Mouse (Mus musculus) layer of hippocampus, adult 2 months (tissue): Measurements from ENCODE around the gene Pank3. TPM values are rescaled to one million over a fixed set of nuclear protein-coding genes. Genes with fewer than 3 reads are reported as not detected.
"Not testable (repeated sequence)": the region's sequence is repeated elsewhere in the genome, so short reads cannot be mapped to it uniquely, and the experiment has no call there.

Source experiments
- DNase-seq, 2 experiments: peaks; one replicate each; pipeline ENCODE4 v3.0.0; 2022; ENCODE audit warnings: low spot score in 2 of 2
- H3K27ac ChIP-seq: fragments of 200-600 bp; 2 replicates; pipeline ENCODE4 v1.8.1; 2022
- H3K4me3 ChIP-seq: fragments of 200-600 bp; 2 replicates; pipeline ENCODE4 v1.8.1; 2022; ENCODE audit warnings: mild to moderate bottlenecking
- CTCF ChIP-seq: fragments of 200-600 bp; conservative IDR thresholded peaks from 2 replicates; pipeline ENCODE4 v1.8.1; 2022; ENCODE audit warnings: antibody characterized with exemption, mild to moderate bottlenecking, moderate library complexity
- total RNA-seq, 2 experiments: library from RNA; stranded (reverse); gene quantifications; 2 replicates each; pipeline ENCODE4 v1.2.3; 2021

Gene Pank3
- total RNA-seq, 2 experiments from 2014 or later: 35.6 to 38.0 TPM

DNA sequence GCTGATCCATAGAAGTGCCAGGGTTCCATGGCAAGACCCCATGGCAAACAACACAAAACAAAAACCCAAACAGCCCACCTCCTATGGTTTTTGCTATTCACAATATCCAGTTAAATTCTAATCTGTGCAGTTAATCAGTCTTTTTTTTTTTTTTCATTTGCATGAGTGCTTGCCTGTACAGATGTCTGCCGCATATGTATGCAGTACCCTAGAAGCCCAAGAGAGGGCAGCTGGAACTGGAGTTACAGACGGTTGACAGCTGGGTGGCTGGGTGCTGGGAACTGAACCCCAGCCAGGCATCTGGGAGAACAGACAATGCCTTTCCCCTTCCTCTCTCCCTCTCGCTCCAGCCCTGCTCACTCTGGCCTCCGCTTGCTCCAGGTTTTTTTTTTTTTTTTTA is 15.3 kb downstream of the Pank3 start:
- peak; percentile 37 for TF ChIP-seq CTCF
- no peak for DNase-seq
- H3K27ac ChIP-seq: no peak overlapping the region
- H3K4me3 ChIP-seq: no peak overlapping the region

DNA sequence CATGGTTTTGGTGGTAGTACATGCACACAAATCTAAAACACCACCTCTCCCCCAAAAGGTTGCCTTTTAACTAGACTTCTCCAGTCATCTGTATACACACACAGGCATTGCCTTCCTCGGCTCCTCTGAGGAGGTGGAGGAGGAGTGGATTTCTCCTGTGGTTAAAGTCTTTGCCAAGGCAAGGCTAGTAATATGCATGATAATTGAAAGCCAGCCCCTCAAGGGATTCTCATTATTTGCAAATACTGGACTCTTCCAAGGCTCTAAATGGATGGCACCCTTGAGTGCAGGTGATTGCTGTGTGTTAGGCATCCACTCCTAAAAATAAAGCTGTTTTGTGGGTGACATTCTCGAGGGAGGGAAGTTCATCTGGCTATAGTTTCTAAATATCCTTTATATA is 19.2 kb downstream of the Pank3 start:
- no peak for TF ChIP-seq CTCF
- no peak for DNase-seq
- Histone ChIP-seq H3K4me3 (no peak overlapping the region), H3K27ac (no peak overlapping the region)

DNA sequence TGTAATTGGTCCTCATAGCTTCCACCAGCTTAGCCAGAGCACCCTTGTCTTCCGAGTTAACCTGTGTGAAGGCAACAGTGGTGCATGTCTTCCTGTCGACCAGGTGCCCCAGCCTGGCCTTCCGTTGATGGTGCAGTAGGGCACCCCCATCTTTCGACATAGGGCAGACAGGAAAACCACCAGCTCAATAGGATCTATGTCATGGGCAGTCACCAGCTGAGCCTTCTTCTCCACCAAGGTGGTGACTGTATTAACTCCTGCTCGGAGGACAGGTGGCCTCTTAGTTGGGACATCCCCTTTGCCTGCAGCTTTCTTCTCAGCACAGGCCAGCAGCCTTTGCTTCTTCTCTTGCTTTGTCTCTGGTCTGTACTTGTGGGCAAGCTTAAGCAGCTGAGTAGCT is 23.5 kb downstream of the Pank3 start:
- not testable (repeated sequence) for H3K27ac ChIP-seq, DNase-seq, H3K4me3 ChIP-seq

DNA sequence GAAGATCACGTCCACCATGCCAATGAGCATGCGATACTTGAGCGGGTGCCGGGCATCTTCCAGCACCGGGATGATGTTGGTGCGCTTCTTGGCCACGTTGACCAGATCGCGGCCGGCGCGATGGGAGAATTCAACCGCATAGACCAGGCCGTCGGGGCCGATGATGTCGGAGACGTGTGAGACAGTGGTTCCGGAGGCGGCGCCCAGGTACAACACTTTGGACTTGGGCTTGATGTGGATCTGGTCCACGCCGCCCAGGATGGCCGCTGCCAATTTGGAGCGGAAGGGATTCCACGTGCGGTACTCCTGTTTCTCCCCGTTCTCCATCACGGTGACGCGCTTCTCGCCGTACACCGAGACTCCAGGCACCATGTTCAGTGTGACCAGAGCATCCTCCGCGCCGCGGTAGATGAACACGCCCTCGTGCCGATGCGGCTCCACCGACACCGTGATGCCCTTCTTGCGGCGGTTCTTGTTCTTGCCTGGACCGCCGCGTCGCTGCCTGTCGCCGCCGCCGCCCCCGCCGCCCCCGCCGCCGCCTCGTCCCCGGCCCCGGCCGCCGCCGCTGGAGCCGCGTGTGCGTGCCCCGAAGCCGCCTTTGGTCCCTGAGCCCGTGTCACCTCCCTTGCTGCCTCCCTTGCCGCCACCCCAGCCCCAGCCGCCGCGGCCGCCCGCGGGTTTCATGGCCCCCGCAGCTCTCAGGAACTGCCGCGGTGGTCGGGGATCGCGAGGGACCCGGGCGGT is 28.6 kb downstream of the Pank3 start:
- Histone ChIP-seq H3K4me3 (peak overlapping the region; percentile 66), H3K27ac (peak overlapping the region; percentile 94)
- DNase-seq: peak; percentile 8 to 30
- no peak for TF ChIP-seq CTCF

DNA sequence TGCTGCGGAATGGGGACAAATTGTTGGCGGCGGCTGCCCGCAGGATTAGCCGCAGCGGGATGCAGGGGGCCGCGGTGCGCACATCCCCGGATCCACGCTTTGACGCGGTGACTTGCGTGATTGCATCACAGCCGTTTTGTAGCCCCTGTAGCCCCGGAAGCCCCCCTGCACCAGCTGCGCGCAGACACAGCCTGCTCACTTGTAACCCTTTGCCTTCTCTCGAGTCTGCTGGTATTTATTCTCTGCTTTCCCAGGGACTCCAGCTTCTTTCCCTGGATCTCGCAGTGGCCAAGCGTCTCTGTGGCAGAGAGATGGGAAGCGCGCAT is 29.2 kb downstream of the Pank3 start:
- DNase-seq: peak; percentile 77 to 81
- peak overlapping the region; percentile 66 for H3K4me3 ChIP-seq
- peak overlapping the region; percentile 94 for H3K27ac ChIP-seq
- TF ChIP-seq CTCF: no peak

DNA sequence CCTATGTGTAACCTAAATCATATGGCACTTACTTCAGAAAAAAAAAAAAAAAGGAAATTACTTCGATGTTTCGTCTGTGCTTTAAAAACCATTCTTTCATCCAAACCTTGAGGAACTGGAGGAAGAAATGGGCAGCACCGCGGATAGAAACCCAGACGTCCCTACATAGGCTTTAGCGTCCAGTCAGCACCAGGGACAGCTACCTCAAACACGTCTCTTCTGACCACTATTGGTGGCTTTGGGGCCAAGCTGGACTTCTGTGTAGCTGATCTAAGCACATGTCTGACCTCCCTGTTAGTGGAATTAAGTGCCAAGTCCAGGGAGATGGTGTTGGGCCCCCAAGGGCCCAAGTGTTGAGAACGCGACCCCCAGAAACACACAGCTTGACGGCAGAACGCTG is 29.6 kb downstream of the Pank3 start, which contains the start of gene Fbll1:
Fbll1 (minus strand) TSS at position 11 of the 400 bp plus-strand sequence.
- TF ChIP-seq CTCF: no peak
- peak within 1 kb of the TSS; percentile 66 for H3K4me3 ChIP-seq
- DNase-seq: no peak
- H3K27ac ChIP-seq: peak within 1 kb of the TSS; percentile 94

DNA sequence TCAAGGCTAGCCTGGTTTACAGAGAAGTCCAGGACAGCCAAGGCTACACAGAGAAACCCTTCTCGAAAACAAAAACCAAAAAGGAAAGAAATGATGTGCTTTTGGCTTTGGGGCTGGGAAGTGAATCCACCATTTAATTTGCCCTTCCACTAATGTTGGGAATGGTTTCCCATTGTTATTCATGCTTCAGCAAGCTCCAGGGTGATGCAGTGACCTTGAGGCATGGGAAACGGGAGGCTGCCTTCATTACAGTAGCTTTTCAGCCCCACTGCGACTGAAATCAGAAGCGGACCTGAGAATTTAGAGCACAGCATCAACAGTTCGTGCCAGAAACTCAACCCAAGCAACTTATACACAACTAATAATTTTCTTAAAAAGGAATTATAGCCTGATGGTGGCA is 32.0 kb downstream of the Pank3 start:
- TF ChIP-seq CTCF: no peak

DNA sequence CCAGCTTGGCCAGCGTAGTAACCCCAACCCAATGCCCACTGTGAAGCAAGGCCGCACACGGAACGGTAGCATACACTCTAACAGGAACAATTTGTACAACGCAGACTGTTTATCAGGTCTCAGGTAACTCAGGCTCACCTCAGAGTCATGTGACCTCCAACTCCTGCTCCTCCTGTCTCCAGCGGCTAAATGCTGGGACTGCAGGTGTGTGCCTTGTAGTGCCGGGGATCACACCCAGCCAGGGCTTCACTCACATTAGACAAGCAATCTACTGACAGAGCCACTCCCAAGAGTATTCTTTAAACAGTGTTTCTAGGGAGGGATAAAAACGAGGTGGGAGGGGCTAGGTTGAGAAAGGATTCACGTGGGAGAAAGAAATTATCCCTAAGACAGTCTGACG is 42.2 kb downstream of the Pank3 start:
- no peak overlapping the region for H3K4me3 ChIP-seq
- H3K27ac ChIP-seq: no peak overlapping the region
- no peak for TF ChIP-seq CTCF
- no peak for DNase-seq

More for the DNA sequence above, 32.0 kb downstream of the Pank3 start:
- DNase-seq: no peak
- Histone ChIP-seq H3K27ac (no peak overlapping the region), H3K4me3 (no peak overlapping the region)

DNA sequence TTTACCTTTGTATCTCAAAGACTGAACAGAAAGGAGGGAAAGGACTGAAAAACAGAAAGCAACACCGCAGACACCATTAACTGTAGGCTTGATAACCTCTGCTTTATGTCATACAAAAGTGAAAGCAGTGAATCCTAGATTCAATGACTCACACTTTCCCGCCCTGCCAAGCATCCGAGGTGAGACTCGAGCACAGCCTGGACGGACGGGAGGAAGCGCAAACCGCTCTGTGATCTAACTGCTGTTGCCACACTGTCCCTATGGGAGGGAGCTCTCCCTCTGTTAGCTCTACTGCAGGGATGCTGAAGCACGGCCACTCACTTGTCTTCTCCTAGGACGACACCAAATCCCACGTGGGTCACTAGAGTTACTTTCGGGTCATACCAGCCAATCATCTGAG is 47.0 kb downstream of the Pank3 start:
- no peak overlapping the region for H3K4me3 ChIP-seq
- DNase-seq: no peak
- no peak overlapping the region for H3K27ac ChIP-seq
- no peak for TF ChIP-seq CTCF

DNA sequence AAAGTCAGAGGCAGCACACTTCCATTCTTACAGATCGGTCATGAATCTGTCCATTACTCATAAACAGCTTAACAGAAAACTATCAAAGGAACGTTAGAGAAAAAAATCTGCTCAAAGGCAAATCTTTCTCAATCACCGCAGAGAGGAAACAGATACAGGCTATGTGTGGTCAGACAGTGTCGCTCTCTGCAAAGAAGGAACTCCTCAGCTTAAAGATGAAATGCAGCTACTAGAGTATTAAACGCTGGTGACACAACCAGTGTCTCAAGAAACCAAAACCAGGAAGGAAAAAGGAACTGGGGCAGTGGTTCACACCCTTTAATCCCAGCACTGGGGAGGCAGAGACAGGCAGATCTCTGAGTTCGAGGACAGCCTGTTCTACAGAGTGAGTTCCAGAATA is 58.4 kb downstream of the Pank3 start:
- DNase-seq: no peak
- Histone ChIP-seq H3K4me3 (no peak overlapping the region), H3K27ac (no peak overlapping the region)
- no peak for TF ChIP-seq CTCF

DNA sequence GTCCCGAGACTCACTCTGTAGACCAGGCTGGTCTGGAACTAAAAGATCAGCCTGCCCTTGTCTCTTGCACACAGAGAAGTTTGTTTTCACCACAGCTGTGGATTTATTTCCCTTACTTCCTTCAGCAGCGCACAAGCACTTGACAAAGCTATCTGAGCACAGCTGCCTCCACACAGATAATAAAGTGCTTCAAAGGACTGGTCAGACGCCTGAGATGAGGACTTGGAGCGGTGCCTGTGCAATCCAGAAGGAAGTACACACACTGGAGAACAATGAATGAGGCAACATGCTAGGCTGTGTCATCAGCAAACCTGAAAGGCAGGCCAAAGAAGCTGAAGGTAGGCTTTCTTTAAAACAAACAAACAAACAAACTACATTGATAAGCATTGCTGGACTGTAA is 62.9 kb downstream of the Pank3 start:
- TF ChIP-seq CTCF: no peak
- no peak overlapping the region for H3K4me3 ChIP-seq
- no peak overlapping the region for H3K27ac ChIP-seq
- no peak for DNase-seq

DNA sequence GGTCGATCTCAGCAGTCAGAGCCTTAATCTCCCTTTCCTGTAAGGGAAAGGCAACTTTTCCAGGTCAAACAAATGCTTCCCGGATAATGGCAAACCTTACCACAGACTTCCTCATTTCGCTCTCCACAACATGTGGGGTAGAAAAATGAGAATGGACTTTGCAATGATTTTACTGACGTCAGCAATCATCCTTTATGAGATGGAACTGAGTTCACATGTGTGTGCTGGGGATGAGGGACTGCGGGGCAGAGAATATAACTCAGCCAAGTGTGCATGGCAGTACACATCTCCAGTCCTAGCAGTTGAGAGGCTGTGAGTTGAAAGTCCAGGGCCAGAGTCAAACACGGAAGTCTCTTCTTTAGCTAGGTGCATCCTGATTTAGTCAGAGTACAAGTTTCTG is 64.0 kb downstream of the Pank3 start:
- TF ChIP-seq CTCF: no peak
- DNase-seq: no peak
- H3K27ac ChIP-seq: no peak overlapping the region
- peak overlapping the region; percentile 86 for H3K4me3 ChIP-seq

DNA sequence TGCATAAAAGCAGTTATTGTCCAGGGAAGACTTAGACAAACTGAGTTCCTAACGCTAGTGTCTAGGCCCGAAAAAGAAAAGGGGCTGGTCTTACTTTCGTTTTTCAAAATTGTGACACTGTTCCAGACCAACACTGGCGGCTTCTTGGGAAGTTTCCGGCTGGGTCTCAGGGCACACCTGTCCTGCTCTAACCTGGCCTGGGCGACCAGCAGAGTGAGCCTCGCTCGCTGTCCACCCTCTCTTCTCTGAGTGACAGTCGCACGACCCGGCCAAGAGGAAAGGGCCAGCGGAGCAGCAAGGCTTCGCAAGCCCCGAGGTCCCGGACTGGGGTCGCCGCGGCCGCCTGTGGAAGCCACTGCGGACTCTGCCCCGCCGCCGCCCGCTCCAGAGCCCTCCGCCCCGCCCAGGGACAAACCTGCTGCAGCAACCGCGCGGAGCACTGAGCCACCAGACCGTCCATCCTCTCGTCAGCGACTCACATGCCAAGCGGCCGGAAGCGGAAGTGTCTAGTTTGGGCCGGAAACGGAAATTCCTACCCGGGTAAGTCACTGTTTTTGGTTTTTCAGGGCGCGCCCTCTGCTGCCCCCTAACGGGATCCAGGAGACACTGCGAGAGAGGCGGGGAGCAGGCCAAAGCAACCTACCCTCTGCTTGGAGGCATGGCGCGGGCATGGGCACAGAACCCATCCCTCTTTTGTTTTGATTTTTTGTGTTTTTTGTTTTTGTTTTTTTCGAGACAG is 64.9 kb downstream of the Pank3 start, which contains the start of gene Rars:
Rars (minus strand) TSS at position 485 of the 739 bp plus-strand sequence.
- Histone ChIP-seq H3K27ac (peak within 1 kb of the TSS; percentile 83), H3K4me3 (peak within 1 kb of the TSS; percentile 86)
- peak; percentile 95 for TF ChIP-seq CTCF
- DNase-seq: peak; percentile 93 to 96
